ENCODE assay signal across 16 mouse cellular contexts in the genomic region with DNA sequence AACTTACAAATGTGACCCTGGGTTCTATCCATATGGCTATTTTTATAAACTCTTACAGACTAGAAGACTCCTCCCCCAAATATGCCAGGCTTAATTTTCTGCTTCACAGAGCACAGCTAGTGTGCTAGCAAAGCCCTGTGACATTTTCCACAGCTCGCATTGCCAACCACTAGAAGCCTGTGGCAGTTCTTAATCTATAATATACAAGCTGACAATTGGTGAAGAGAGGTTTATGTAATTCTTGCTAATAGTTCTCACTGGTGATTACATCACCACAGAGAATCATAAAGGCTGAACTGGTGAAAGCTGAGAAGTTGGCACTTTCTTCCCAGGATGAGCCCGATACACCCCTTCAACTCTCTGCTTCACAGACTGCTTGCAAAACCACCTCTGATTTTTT.
A peak's percentile ranks its signal among the peaks of the same experiment; 100 is the strongest.
DNase-seq lines count a peak whose midpoint lies in the region; ATAC-seq and TF ChIP-seq lines count a peak whose summit lies in the region.
"Had no signal": no experiment of that assay in that cellular context is flagged by ENCODE, and none has a peak within 500 bp of the region (broad histone marks: within the 10 kb centered on the region; RNA-seq: fewer than 3 reads in every experiment).

No protein-coding gene starts in this region.

- no peaks in the 10 kb centered on the region for H3K27me3 ChIP-seq in forebrain, embryonic 14.5 days (replicated peaks; ENCODE audit: control insufficient read depth, insufficient read depth, low read length)
- H3K27me3 ChIP-seq in forebrain, embryonic 11.5 days (ENCODE audit: control insufficient read depth, insufficient read depth, low read length): no peaks in the 10 kb centered on the region
- no peaks in the 10 kb centered on the region for H3K27me3 ChIP-seq in hindbrain, postnatal 0 days (ENCODE audit: insufficient read depth, low read length)
- no peaks in the 10 kb centered on the region for H3K27me3 ChIP-seq in heart, embryonic 10.5 days (ENCODE audit: insufficient read depth, poor library complexity, severe bottlenecking)
- H3K27me3 ChIP-seq: heart, embryonic 13.5 days; kidney, embryonic 15.5 days; stomach, embryonic 15.5 days had no signal

- WGBS in forebrain, embryonic 14.5 days: 51% methylated on average over 2 of the region's 2 CpGs
- 75% methylated on average over 2 of the region's 2 CpGs for WGBS in forebrain, embryonic 11.5 days
- 42% methylated on average over 2 of the region's 2 CpGs for WGBS in hindbrain, postnatal 0 days
- 81% methylated on average over 2 of the region's 2 CpGs for WGBS in heart, embryonic 10.5 days

- 0 out of 2 replicates have a peak, but pooled peaks cover 2% of the 10 kb centered on the region for H3K4me1 ChIP-seq in forebrain, embryonic 14.5 days (ENCODE audit: control insufficient read depth, insufficient read depth, low read length)
- no peaks in the 10 kb centered on the region for H3K4me1 ChIP-seq in forebrain, embryonic 11.5 days (replicated peaks; ENCODE audit: control insufficient read depth, insufficient read depth, low read length)
- H3K4me1 ChIP-seq in hindbrain, postnatal 0 days (ENCODE audit: insufficient read depth, low read length): no peaks in the 10 kb centered on the region
- H3K4me1 ChIP-seq in heart, embryonic 10.5 days: no peaks in the 10 kb centered on the region
- H3K4me1 ChIP-seq: heart, embryonic 13.5 days; kidney, embryonic 15.5 days; stomach, embryonic 15.5 days had no signal

- peak; percentile 64 for DNase-seq in forebrain, embryonic 14.5 days (ENCODE audit: low spot score)
- no peak for DNase-seq in forebrain, embryonic 11.5 days (ENCODE audit: low spot score)
- DNase-seq in Muller cell, postnatal 12 days (ENCODE audit: inconsistent ontology term): peak; percentile 68
- DNase-seq in cerebellum, adult 8-10 months: peak; percentile 80
- DNase-seq in hindbrain, postnatal 0 days (ENCODE audit: low spot score): peak; percentile 82
- no peak for DNase-seq in lung, postnatal 25 days (ENCODE audit: low spot score)
- no peak for DNase-seq in lung, postnatal 14 days
- no peak for DNase-seq in heart, embryonic 10.5 days (ENCODE audit: low spot score)
- DNase-seq: adrenal gland, postnatal 25 days; gastrocnemius, postnatal 14 days; layer of hippocampus, postnatal 36 days; lung, adult 2 months; thymus, postnatal 4 days had no signal

- H3K9me3 ChIP-seq in forebrain, embryonic 14.5 days (replicated peaks; ENCODE audit: control insufficient read depth, low read length): no peaks in the 10 kb centered on the region
- H3K9me3 ChIP-seq in forebrain, embryonic 11.5 days (ENCODE audit: control insufficient read depth, low read length): no peaks in the 10 kb centered on the region
- H3K9me3 ChIP-seq in hindbrain, postnatal 0 days (ENCODE audit: low read length): no peaks in the 10 kb centered on the region
- no peaks in the 10 kb centered on the region for H3K9me3 ChIP-seq in heart, embryonic 10.5 days
- H3K9me3 ChIP-seq: heart, embryonic 13.5 days; kidney, embryonic 15.5 days; stomach, embryonic 15.5 days had no signal

- H3K36me3 ChIP-seq in forebrain, embryonic 14.5 days (ENCODE audit: control insufficient read depth, insufficient read depth, low read length): no peaks in the 10 kb centered on the region
- H3K36me3 ChIP-seq in forebrain, embryonic 11.5 days (ENCODE audit: control insufficient read depth, insufficient read depth, low read length): no peaks in the 10 kb centered on the region
- no peaks in the 10 kb centered on the region for H3K36me3 ChIP-seq in hindbrain, postnatal 0 days (ENCODE audit: insufficient read depth, low read length)
- H3K36me3 ChIP-seq in heart, embryonic 10.5 days: no peaks in the 10 kb centered on the region
- H3K36me3 ChIP-seq: heart, embryonic 13.5 days; kidney, embryonic 15.5 days; stomach, embryonic 15.5 days had no signal

- H3K27ac ChIP-seq in forebrain, embryonic 14.5 days (ENCODE audit: low read depth, low read length): no peak overlapping the region
- H3K27ac ChIP-seq in forebrain, embryonic 11.5 days (ENCODE audit: low read depth, low read length): no peak overlapping the region
- H3K27ac ChIP-seq in hindbrain, postnatal 0 days: no peak overlapping the region
- H3K27ac ChIP-seq in heart, embryonic 10.5 days: no peak overlapping the region
- H3K27ac ChIP-seq: heart, embryonic 13.5 days; kidney, embryonic 15.5 days; stomach, embryonic 15.5 days had no signal

- ATAC-seq in forebrain, embryonic 14.5 days: peak; percentile 40; the same call in 1 of the 2 replicates
- ATAC-seq in forebrain, embryonic 11.5 days (replicated peaks; ENCODE audit: low FRiP score): no peak; the same call in 1 of the 2 replicates
- ATAC-seq in hindbrain, postnatal 0 days: peak; percentile 78

- TF ChIP-seq CTCF in hindbrain, postnatal 0 days (IDR thresholded peaks at IDR 0.05; ENCODE audit: low read depth): no peak

- no peak overlapping the region for H3K4me3 ChIP-seq in forebrain, embryonic 14.5 days (ENCODE audit: low read depth, low read length)
- no peak overlapping the region for H3K4me3 ChIP-seq in forebrain, embryonic 11.5 days (ENCODE audit: low read depth, low read length)
- no peak overlapping the region for H3K4me3 ChIP-seq in hindbrain, postnatal 0 days (ENCODE audit: low read length)
- H3K4me3 ChIP-seq in heart, embryonic 10.5 days: no peak overlapping the region
- H3K4me3 ChIP-seq: heart, embryonic 13.5 days; kidney, embryonic 15.5 days; stomach, embryonic 15.5 days had no signal

- H3K9ac ChIP-seq in forebrain, embryonic 14.5 days (ENCODE audit: low read length): no peak overlapping the region
- no peak overlapping the region for H3K9ac ChIP-seq in forebrain, embryonic 11.5 days (ENCODE audit: low read length)
- H3K9ac ChIP-seq in hindbrain, postnatal 0 days (replicated peaks; ENCODE audit: low read length): no peak overlapping the region
- H3K9ac ChIP-seq: heart, embryonic 13.5 days; kidney, embryonic 15.5 days; stomach, embryonic 15.5 days had no signal

- H3K4me2 ChIP-seq in forebrain, embryonic 14.5 days (ENCODE audit: low read length): no peak overlapping the region
- no peak overlapping the region for H3K4me2 ChIP-seq in forebrain, embryonic 11.5 days (ENCODE audit: low read depth, low read length, severe bottlenecking)
- H3K4me2 ChIP-seq in hindbrain, postnatal 0 days (ENCODE audit: low read depth, low read length): no peak overlapping the region
- H3K4me2 ChIP-seq: heart, embryonic 13.5 days; kidney, embryonic 15.5 days; stomach, embryonic 15.5 days had no signal

Comparison
In these comparisons a context has a peak if more than half of its experiments do, and no peak if none do; other contexts are left out.
1. DNase-seq: peak in forebrain, embryonic 14.5 days (single experiment), Muller cell, postnatal 12 days (single experiment), cerebellum, adult 8-10 months (single experiment) and hindbrain, postnatal 0 days (single experiment); none in forebrain, embryonic 11.5 days (single experiment), lung, postnatal 25 days (single experiment), lung, postnatal 14 days (single experiment) and heart, embryonic 10.5 days (single experiment).